Mouse (Mus musculus) neural tube, embryonic 13.5 days (tissue): Measurements from ENCODE around the gene Rufy3. TPM values are rescaled to one million over a fixed set of nuclear protein-coding genes. Genes with fewer than 3 reads are reported as not detected.
A peak's percentile ranks its signal among the peaks of the same experiment; 100 is the strongest.

Source experiments
- ATAC-seq: fragments of 200-750 bp; cut with Nextera tagmentation; 2 replicates; pipeline ENCODE4 v1.8.0; 2017; ENCODE audit warnings: low read depth, mild to moderate bottlenecking, moderate TSS enrichment, moderate library complexity
- H3K27ac ChIP-seq: fragments of 300-500 bp; sonication (generic); replicated peaks from 2 replicates; pipeline ENCODE4 v1.5.1; 2015; ENCODE audit warnings: moderate library complexity, mild to moderate bottlenecking, inconsistent platforms
- H3K27me3 ChIP-seq: fragments of 300-500 bp; sonication (generic); 2 replicates; pipeline ENCODE4 v1.6.1; 2015; ENCODE audit warnings: mild to moderate bottlenecking, inconsistent platforms
- H3K36me3 ChIP-seq: fragments of 300-500 bp; sonication (generic); 2 replicates; pipeline ENCODE4 v1.6.1; 2015; ENCODE audit warnings: mild to moderate bottlenecking, inconsistent platforms
- H3K4me1 ChIP-seq: fragments of 300-500 bp; sonication (generic); replicated peaks from 2 replicates; pipeline ENCODE4 v1.6.1; 2015; ENCODE audit warnings: inconsistent platforms
- H3K4me2 ChIP-seq: fragments of 300-500 bp; sonication (generic); 2 replicates; pipeline ENCODE4 v1.6.1; 2015; ENCODE audit warnings: inconsistent platforms, mild to moderate bottlenecking, moderate library complexity
- H3K4me3 ChIP-seq: fragments of 300-500 bp; sonication (generic); 2 replicates; pipeline ENCODE4 v1.5.1; 2015; ENCODE audit warnings: mild to moderate bottlenecking, inconsistent platforms
- H3K9ac ChIP-seq: fragments of 300-500 bp; sonication (generic); 2 replicates; pipeline ENCODE4 v1.6.1; 2015; ENCODE audit warnings: moderate library complexity, mild to moderate bottlenecking, inconsistent platforms
- H3K9me3 ChIP-seq: fragments of 300-500 bp; sonication (generic); 2 replicates; pipeline ENCODE4 v1.6.1; 2016; ENCODE audit warnings: inconsistent platforms
- WGBS: fragments of 180-500 bp; shearing (Covaris S2); methylation state at CpG from one replicate; pipeline ENCODE4 v1.1.7; 2015; 5-methylcytosine and 5-hydroxymethylcytosine counted together
- polyA plus RNA-seq: library from polyadenylated mRNA; unstranded; fragments of >200 nt; fragmentation: Nextera tagmentation; extraction: Ambion mirVana; gene quantifications from 2 replicates; pipeline ENCODE4 v1.2.1, GENCODE M21; 2015

Gene Rufy3
- polyA plus RNA-seq, 1 experiment from 2014 or later, result 291 TPM

DNA sequence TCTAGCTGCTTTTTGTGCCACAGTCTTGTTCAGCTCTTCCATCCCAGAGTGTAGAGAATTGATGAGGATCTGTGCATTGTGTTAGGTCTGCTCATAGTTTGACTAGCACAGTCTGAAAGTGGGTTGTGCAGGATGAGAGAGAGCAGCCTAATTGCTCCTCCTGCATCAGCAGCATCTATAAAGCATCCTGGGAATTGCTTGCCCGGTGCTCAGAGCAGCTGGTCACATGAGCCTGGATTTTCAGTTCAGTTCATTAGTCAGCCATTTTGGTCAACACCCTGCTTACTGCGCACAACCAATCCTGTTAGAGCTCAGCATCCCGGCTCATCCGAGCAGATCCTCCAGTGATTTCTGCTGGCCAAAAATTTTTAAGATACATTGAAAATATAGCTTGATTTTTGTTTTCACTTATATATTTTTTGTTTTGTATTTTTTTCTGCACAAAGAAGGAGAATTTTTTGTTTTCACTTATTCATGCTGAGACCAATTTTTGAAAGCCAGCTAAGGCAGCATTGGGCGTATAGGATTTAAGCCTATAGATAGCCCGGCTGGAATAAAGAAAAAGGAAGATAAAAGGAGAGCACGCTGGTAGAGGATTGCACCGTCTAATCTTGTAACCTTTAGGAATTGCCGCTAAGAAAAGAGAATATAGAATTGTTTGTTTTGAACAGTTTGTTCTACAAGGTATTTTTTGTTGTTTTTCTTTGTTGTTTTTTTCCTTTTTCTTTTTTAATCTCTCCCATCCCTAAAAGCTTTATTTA is 18.6 kb downstream of the Rufy3 start:
- peak overlapping the region; percentile 90 for H3K9ac ChIP-seq
- peak overlapping the region; percentile 76 for H3K4me3 ChIP-seq
- peak overlapping the region; percentile 83 for H3K4me2 ChIP-seq
- H3K36me3 ChIP-seq, result no peaks in the 10 kb centered on the region; the same call in 1 of the 2 replicates
- H3K4me1 ChIP-seq, result peaks cover 40% of the 10 kb centered on the region
- no peaks in the 10 kb centered on the region for H3K9me3 ChIP-seq
- WGBS, result 33% methylated on average over 9 of the region's 9 CpGs
- no peaks in the 10 kb centered on the region for H3K27me3 ChIP-seq
- peak overlapping the region; percentile 83 for H3K27ac ChIP-seq
- peak; percentile 97 for ATAC-seq

DNA sequence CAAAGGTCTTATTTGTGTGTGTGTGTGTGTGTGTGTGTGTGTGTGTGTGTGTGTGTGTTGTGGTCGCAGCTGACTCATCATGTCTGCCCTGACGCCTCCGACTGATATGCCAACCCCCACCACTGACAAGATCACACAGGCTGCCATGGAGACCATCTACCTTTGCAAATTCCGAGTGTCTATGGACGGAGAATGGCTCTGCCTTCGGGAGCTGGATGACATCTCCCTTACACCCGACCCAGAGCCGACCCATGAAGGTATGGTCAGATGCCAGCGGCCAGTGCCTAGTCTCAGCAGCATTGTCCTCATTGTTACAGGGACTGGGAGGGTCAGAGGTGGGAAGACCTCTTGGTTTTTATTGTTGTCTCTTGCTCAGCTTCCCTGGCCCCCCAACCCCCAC is 19.2 kb downstream of the Rufy3 start:
- H3K9me3 ChIP-seq, result no peaks in the 10 kb centered on the region
- peak overlapping the region; percentile 90 for H3K9ac ChIP-seq
- WGBS, result 10% methylated on average over 9 of the region's 9 CpGs
- peak overlapping the region; percentile 83 for H3K27ac ChIP-seq
- H3K4me3 ChIP-seq, result peak overlapping the region; percentile 76
- no peaks in the 10 kb centered on the region; the same call in 1 of the 2 replicates for H3K36me3 ChIP-seq
- peaks cover 46% of the 10 kb centered on the region for H3K4me1 ChIP-seq
- no peaks in the 10 kb centered on the region for H3K27me3 ChIP-seq
- peak; percentile 64 for ATAC-seq
- peak overlapping the region; percentile 83 for H3K4me2 ChIP-seq

DNA sequence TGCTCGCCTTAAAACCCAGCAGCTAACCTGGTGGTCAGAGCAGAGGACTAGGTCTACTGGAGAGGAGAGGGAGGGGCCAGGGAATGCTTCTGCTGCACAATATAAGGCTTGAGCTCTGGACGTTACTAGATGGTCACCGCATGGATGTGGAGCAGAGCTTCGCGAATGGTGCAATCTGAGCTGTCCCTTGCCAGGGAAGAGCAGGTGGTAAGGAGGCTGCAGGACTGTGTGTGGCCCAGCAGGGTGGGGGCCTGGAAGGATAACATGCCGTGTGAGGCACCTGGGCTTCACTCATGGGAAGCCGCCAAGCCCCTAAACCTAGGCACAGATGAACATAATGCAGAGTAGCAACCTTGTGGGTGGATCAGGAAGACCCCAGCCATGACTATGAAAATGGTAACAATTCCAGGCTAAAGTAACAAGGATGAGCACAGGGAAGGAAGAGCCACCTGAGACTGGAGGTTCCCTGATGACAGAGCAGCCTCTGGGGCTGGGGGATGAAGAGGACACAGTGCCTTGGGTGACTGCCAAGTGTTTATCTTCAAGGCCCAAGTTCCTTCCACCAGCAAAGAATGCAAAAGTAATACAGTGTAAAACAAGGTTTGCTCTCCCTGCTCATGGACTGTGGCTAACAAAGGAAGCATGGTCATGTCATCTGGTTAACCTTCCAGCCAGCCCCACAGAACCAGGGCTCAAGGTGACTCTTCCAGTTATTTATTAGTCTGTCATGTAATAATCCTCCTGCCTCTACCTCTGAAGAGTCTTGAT is 21.8 kb downstream of the Rufy3 start:
- Histone ChIP-seq H3K9me3 (no peaks in the 10 kb centered on the region), H3K36me3 (peaks cover 4% of the 10 kb centered on the region; the same call in 1 of the 2 replicates), H3K27ac (peak overlapping the region; percentile 65), H3K9ac (peak overlapping the region; percentile 90), H3K27me3 (no peaks in the 10 kb centered on the region), H3K4me1 (peaks cover 53% of the 10 kb centered on the region), H3K4me3 (peak overlapping the region; percentile 76), H3K4me2 (peak overlapping the region; percentile 83)
- 52% methylated on average over 7 of the region's 7 CpGs for WGBS
- no peak for ATAC-seq

- no peak for ATAC-seq
- peaks cover 7% of the 10 kb centered on the region; the same call in 1 of the 2 replicates for H3K36me3 ChIP-seq
- H3K9me3 ChIP-seq, result no peaks in the 10 kb centered on the region
- H3K4me1 ChIP-seq, result peaks cover 53% of the 10 kb centered on the region
- peak overlapping the region; percentile 65 for H3K27ac ChIP-seq
- WGBS, result 27% methylated on average over 13 of the region's 13 CpGs
- peak overlapping the region; percentile 90 for H3K9ac ChIP-seq
- peak overlapping the region; percentile 83 for H3K4me2 ChIP-seq
- H3K27me3 ChIP-seq, result no peaks in the 10 kb centered on the region
- peak overlapping the region; percentile 76 for H3K4me3 ChIP-seq
These were observed 22.5 kb downstream of the Rufy3 start for GRCm38 (mm10) chr5:88587211-88587934.

DNA sequence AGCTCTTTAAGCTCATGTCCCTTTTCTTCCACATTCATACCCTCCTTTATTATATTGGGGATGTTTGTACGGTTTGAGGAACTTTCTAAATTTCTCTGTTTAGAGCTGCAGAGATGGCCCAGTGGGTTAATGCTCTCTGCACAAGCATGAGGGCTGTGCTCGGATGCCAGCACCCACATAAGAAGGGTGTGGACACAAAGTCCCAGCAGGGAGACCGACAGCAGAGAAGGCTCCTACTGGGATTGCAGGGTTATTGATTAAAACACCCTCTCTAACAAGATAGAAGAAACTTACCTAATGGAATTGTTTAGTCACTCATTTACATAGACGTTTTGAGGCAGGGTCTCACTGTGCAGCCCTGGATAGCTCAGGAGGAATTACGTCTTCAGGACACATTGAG is 23.6 kb downstream of the Rufy3 start:
- ATAC-seq, result no peak
- H3K9ac ChIP-seq, result peak overlapping the region; percentile 41; the same call in 1 of the 2 replicates

GRCm38 (mm10) chr5:88593421-88594172 is 28.8 kb downstream of the Rufy3 start:
- 90% methylated on average over 13 of the region's 13 CpGs for WGBS
- Histone ChIP-seq H3K27me3 (no peaks in the 10 kb centered on the region), H3K4me3 (no peak overlapping the region), H3K27ac (no peak overlapping the region), H3K4me2 (no peak overlapping the region), H3K4me1 (peaks cover 11% of the 10 kb centered on the region), H3K36me3 (peaks cover 27% of the 10 kb centered on the region; the same call in 1 of the 2 replicates), H3K9me3 (no peaks in the 10 kb centered on the region), H3K9ac (no peak overlapping the region)
- ATAC-seq, result no peak

More for the DNA sequence above, 23.6 kb downstream of the Rufy3 start:
- WGBS, result 47% methylated on average over 5 of the region's 5 CpGs
- peaks cover 13% of the 10 kb centered on the region; the same call in 1 of the 2 replicates for H3K36me3 ChIP-seq
- no peaks in the 10 kb centered on the region for H3K9me3 ChIP-seq
- peaks cover 48% of the 10 kb centered on the region for H3K4me1 ChIP-seq
- H3K4me3 ChIP-seq, result no peak overlapping the region
- H3K27me3 ChIP-seq, result no peaks in the 10 kb centered on the region
- H3K27ac ChIP-seq, result no peak overlapping the region
- peak overlapping the region; percentile 34 for H3K4me2 ChIP-seq

DNA sequence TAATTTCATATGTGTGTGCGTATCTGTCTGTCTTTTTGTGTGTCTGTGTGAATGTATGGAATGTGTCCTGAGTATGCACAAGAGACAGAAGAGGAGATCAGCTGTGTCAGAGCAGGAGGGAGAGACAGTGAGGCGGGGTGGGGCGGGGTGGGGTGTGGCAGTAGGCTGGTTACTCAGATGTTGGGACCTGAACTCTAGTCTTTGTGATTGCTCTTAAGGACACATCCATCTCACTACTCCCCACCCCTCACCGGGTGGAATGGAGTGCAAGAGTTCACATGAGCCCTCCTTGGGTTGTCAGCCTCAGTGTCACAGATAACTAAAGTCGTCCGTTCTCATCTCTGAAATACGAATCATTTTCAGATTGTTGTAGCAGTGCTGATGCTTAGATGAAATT is 29.3 kb downstream of the Rufy3 start:
- 95% methylated on average over 7 of the region's 7 CpGs for whole genome bisulfite sequencing

GRCm38 (mm10) chr5:88595537-88596455 is 31.0 kb downstream of the Rufy3 start:
- Histone ChIP-seq H3K27ac (no peak overlapping the region), H3K27me3 (no peaks in the 10 kb centered on the region), H3K4me2 (no peak overlapping the region), H3K36me3 (peaks cover 24% of the 10 kb centered on the region; the same call in 1 of the 2 replicates), H3K4me1 (no peaks in the 10 kb centered on the region; the same call in 1 of the 2 replicates), H3K4me3 (no peak overlapping the region), H3K9ac (no peak overlapping the region), H3K9me3 (no peaks in the 10 kb centered on the region)
- 81% methylated on average over 5 of the region's 5 CpGs for WGBS
- no peak for ATAC-seq

More for the DNA sequence above, 29.3 kb downstream of the Rufy3 start:
- no peaks in the 10 kb centered on the region for H3K9me3 ChIP-seq
- no peak for ATAC-seq
- H3K4me1 ChIP-seq, result peaks cover 6% of the 10 kb centered on the region
- no peak overlapping the region for H3K4me3 ChIP-seq
- no peak overlapping the region for H3K9ac ChIP-seq
- H3K36me3 ChIP-seq, result peaks cover 27% of the 10 kb centered on the region; the same call in 1 of the 2 replicates
- H3K4me2 ChIP-seq, result no peak overlapping the region
- H3K27ac ChIP-seq, result no peak overlapping the region
- no peaks in the 10 kb centered on the region for H3K27me3 ChIP-seq

DNA sequence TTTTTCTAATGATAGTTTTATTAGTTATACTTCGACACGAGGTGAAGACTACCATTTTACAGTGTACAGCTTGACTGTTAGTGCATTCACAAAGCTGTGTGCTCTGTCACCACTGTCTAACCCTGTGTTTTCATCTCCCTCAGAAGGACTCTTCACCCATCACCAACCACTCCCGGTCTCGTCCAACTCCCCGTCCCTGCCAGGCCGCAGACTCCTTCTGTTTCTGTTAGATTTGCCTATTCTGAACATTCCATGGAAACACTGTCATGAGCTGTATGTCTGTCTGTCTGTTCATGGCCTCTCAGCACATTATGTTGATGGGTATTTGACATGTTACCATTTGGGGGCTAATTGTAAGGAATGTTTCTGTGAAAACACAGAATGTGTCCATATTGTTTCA is 34.1 kb downstream of the Rufy3 start:
- peaks cover 13% of the 10 kb centered on the region; the same call in 1 of the 2 replicates for H3K36me3 ChIP-seq
- H3K27ac ChIP-seq, result no peak overlapping the region
- H3K9me3 ChIP-seq, result no peaks in the 10 kb centered on the region
- 91% methylated on average over 6 of the region's 6 CpGs for WGBS
- H3K9ac ChIP-seq, result no peak overlapping the region
- H3K4me3 ChIP-seq, result no peak overlapping the region
- H3K4me1 ChIP-seq, result no peaks in the 10 kb centered on the region
- ATAC-seq, result no peak
- H3K27me3 ChIP-seq, result no peaks in the 10 kb centered on the region
- no peak overlapping the region for H3K4me2 ChIP-seq

- Histone ChIP-seq H3K4me1 (no peaks in the 10 kb centered on the region), H3K4me3 (no peak overlapping the region), H3K27me3 (no peaks in the 10 kb centered on the region), H3K9me3 (no peaks in the 10 kb centered on the region), H3K27ac (no peak overlapping the region), H3K36me3 (peaks cover 14% of the 10 kb centered on the region), H3K4me2 (no peak overlapping the region), H3K9ac (no peak overlapping the region)
- WGBS, result 92% methylated on average over 2 of the region's 2 CpGs
- no peak for ATAC-seq
These were observed 37.2 kb downstream of the Rufy3 start for GRCm38 (mm10) chr5:88602030-88602429.
